Mouse (Mus musculus) MN1 (cell line): Measurements from ENCODE around the gene Iqca.

Source experiments
- DNase-seq: peaks from one replicate; pipeline ENCODE4 v3.0.0-alpha.2; 2016; ENCODE audit warnings: low spot score

Gene Iqca

GRCm38 (mm10) chr1:90132402-90132801 lies 20.8 kb downstream of the Iqca start:
- no peak for DNase-seq

- DNase-seq = no peak
These were observed 21.2 kb downstream of the Iqca start for GRCm38 (mm10) chr1:90131982-90132381.

- DNase-seq = no peak
These were observed 28.6 kb downstream of the Iqca start for GRCm38 (mm10) chr1:90124561-90124960.

- no peak for DNase-seq
These were observed 32.5 kb downstream of the Iqca start for GRCm38 (mm10) chr1:90120706-90121105.

GRCm38 (mm10) chr1:90119214-90119613 lies 34.0 kb downstream of the Iqca start:
- no peak for DNase-seq

GRCm38 (mm10) chr1:90117207-90117606 lies 36.0 kb downstream of the Iqca start:
- no peak for DNase-seq

GRCm38 (mm10) chr1:90114586-90114985 lies 38.6 kb downstream of the Iqca start:
- no peak for DNase-seq

GRCm38 (mm10) chr1:90113655-90114244 lies 39.5 kb downstream of the Iqca start:
- DNase-seq = no peak

- no peak for DNase-seq
These were observed 40.5 kb downstream of the Iqca start for GRCm38 (mm10) chr1:90112669-90113068.

GRCm38 (mm10) chr1:90111198-90111839 lies 41.9 kb downstream of the Iqca start:
- no peak for DNase-seq

GRCm38 (mm10) chr1:90103896-90104487 lies 49.2 kb downstream of the Iqca start:
- DNase-seq = no peak

GRCm38 (mm10) chr1:90100360-90101232 lies 52.6 kb downstream of the Iqca start:
- DNase-seq = no peak

GRCm38 (mm10) chr1:90092816-90093493 lies 60.2 kb downstream of the Iqca start:
- no peak for DNase-seq

GRCm38 (mm10) chr1:90088192-90088990 lies 64.8 kb downstream of the Iqca start:
- no peak for DNase-seq

- DNase-seq = no peak
These were observed 66.7 kb downstream of the Iqca start for GRCm38 (mm10) chr1:90086461-90086860.

GRCm38 (mm10) chr1:90085526-90086157 lies 67.6 kb downstream of the Iqca start:
- no peak for DNase-seq

GRCm38 (mm10) chr1:90076291-90076690 lies 76.9 kb downstream of the Iqca start:
- no peak for DNase-seq

- DNase-seq = no peak
These were observed 78.4 kb downstream of the Iqca start for GRCm38 (mm10) chr1:90074779-90075178.

GRCm38 (mm10) chr1:90071812-90072580 lies 81.2 kb downstream of the Iqca start:
- DNase-seq = no peak

- peak; percentile 11 for DNase-seq
These were observed 92.6 kb downstream of the Iqca start for GRCm38 (mm10) chr1:90060599-90060998.
